16 mouse cellular contexts compared by ENCODE assay signal in genomic region chr7:102501986-102502385, GRCm38 (mm10). TPM values are rescaled to one million over a fixed set of nuclear protein-coding genes. Genes with fewer than 3 reads are reported as not detected.
"Had no signal": no experiment of that assay in that cellular context is flagged by ENCODE, and none has a peak within 500 bp of the region (broad histone marks: within the 10 kb centered on the region; RNA-seq: fewer than 3 reads in every experiment).

No protein-coding gene starts in this region.

- DNase-seq: kidney, postnatal 25 days; layer of hippocampus, adult 9-11 months; liver; lung, adult 18-20 months; lung, postnatal 10 days; lung, postnatal 36 days; right cerebral cortex, adult 18-20 months; right cerebral cortex, postnatal 14 days; right cerebral cortex, postnatal 4 days; thymus, adult 2 months; thymus, postnatal 14 days; thymus, postnatal 4 days had no signal

RNA-seq across cellular contexts. Expression of gene Olfr545, which starts 2.6 kb away (rescaled TPM):
- total RNA-seq: layer of hippocampus, adult 2 months; layer of hippocampus, postnatal 25 days; left cerebral cortex, adult 18-20 months; left cerebral cortex, postnatal 25 days had no signal

RNA-seq across cellular contexts. Expression of gene Olfr544, which starts 13.9 kb away (rescaled TPM):
- total RNA-seq: layer of hippocampus, adult 2 months; layer of hippocampus, postnatal 25 days; left cerebral cortex, adult 18-20 months; left cerebral cortex, postnatal 25 days had no signal

RNA-seq across cellular contexts. Expression of gene Olfr543, which starts 20.5 kb away (rescaled TPM):
- total RNA-seq: layer of hippocampus, adult 2 months; layer of hippocampus, postnatal 25 days; left cerebral cortex, adult 18-20 months; left cerebral cortex, postnatal 25 days had no signal

RNA-seq across cellular contexts. Expression of gene Olfr547, which starts 32.6 kb away (rescaled TPM):
- total RNA-seq: layer of hippocampus, adult 2 months; layer of hippocampus, postnatal 25 days; left cerebral cortex, adult 18-20 months; left cerebral cortex, postnatal 25 days had no signal

RNA-seq across cellular contexts. Expression of gene Olfr548-ps1, which starts 38.7 kb away (rescaled TPM):
- total RNA-seq: layer of hippocampus, adult 2 months; layer of hippocampus, postnatal 25 days; left cerebral cortex, adult 18-20 months; left cerebral cortex, postnatal 25 days had no signal
